Mouse (Mus musculus): ENCODE measurements around the gene Atp5e. TPM values are rescaled to one million over a fixed set of nuclear protein-coding genes. Genes with fewer than 3 reads are reported as not detected.

The Atp5e gene
- polyA plus RNA-seq, 1 experiment, result 1,071 TPM

GRCm38 (mm10) chr2:174446905-174447304 is 17.0 kb downstream of the Atp5e start:
- Histone ChIP-seq H3K27ac (ENCODE audit: insufficient read depth, low read depth, low read length) (no peak overlapping the region), H3K4me3 (ENCODE audit: insufficient read depth, low read depth, low read length) (no peak overlapping the region), H3K4me1 (ENCODE audit: control insufficient read depth, insufficient read depth, low read length) (no peaks in the 10 kb centered on the region), H3K36me3 (ENCODE audit: control insufficient read depth, insufficient read depth, low read length) (no peaks in the 10 kb centered on the region), H3K27me3 (replicated peaks; ENCODE audit: control insufficient read depth, insufficient read depth, low read length) (no peaks in the 10 kb centered on the region)
- DNase-seq, result no peak
- WGBS, result 80% methylated on average over 8 of the region's 8 CpGs
- TF ChIP-seq CTCF (conservative IDR thresholded peaks at IDR 0.05; ENCODE audit: insufficient read depth, insufficient read length, low read depth, low read length) (no peak), POLR2A (IDR thresholded peaks at IDR 0.05; ENCODE audit: low read depth, low read length) (no peak)

DNA sequence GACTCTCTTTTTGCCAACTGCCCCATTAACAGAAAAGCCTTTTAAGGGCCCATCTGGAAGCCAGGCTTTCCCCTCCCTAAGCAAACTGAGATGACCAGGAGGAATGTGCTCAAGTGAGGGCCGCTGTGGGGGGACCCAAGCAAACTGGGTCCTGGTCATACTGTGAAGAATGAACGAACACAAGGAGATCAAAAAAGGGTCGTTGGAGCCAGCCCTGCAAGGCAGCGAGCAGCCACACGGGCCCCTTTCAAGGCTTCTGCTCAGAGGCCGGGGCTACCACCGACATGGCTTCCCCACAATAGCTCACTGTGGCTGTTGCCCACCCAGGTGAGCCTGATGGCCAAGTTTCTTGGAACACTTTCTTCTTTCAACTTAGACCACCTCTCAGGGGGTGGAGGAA is 17.4 kb downstream of the Atp5e start:
- no peak for TF ChIP-seq CTCF (conservative IDR thresholded peaks at IDR 0.05; ENCODE audit: insufficient read depth, insufficient read length, low read depth, low read length)
- TF ChIP-seq POLR2A (IDR thresholded peaks at IDR 0.05; ENCODE audit: low read depth, low read length), result no peak
- no peaks in the 10 kb centered on the region for H3K27me3 ChIP-seq (replicated peaks; ENCODE audit: control insufficient read depth, insufficient read depth, low read length)
- no peak for DNase-seq
- H3K27ac ChIP-seq (ENCODE audit: insufficient read depth, low read depth, low read length), result no peak overlapping the region
- H3K4me3 ChIP-seq (ENCODE audit: insufficient read depth, low read depth, low read length), result no peak overlapping the region
- WGBS, result 56% methylated on average over 7 of the region's 7 CpGs
- H3K36me3 ChIP-seq (ENCODE audit: control insufficient read depth, insufficient read depth, low read length), result no peaks in the 10 kb centered on the region
- no peaks in the 10 kb centered on the region for H3K4me1 ChIP-seq (ENCODE audit: control insufficient read depth, insufficient read depth, low read length)

- WGBS, result 85% methylated on average over 6 of the region's 6 CpGs
- Histone ChIP-seq H3K4me1 (ENCODE audit: control insufficient read depth, insufficient read depth, low read length) (no peaks in the 10 kb centered on the region), H3K27me3 (replicated peaks; ENCODE audit: control insufficient read depth, insufficient read depth, low read length) (no peaks in the 10 kb centered on the region), H3K4me3 (ENCODE audit: insufficient read depth, low read depth, low read length) (no peak overlapping the region), H3K27ac (ENCODE audit: insufficient read depth, low read depth, low read length) (no peak overlapping the region), H3K36me3 (ENCODE audit: control insufficient read depth, insufficient read depth, low read length) (no peaks in the 10 kb centered on the region)
- no peak for DNase-seq
- TF ChIP-seq POLR2A (IDR thresholded peaks at IDR 0.05; ENCODE audit: low read depth, low read length) (no peak), CTCF (conservative IDR thresholded peaks at IDR 0.05; ENCODE audit: insufficient read depth, insufficient read length, low read depth, low read length) (no peak)
Measured at GRCm38 (mm10) chr2:174445018-174445417, 18.9 kb downstream of the Atp5e start.

DNA sequence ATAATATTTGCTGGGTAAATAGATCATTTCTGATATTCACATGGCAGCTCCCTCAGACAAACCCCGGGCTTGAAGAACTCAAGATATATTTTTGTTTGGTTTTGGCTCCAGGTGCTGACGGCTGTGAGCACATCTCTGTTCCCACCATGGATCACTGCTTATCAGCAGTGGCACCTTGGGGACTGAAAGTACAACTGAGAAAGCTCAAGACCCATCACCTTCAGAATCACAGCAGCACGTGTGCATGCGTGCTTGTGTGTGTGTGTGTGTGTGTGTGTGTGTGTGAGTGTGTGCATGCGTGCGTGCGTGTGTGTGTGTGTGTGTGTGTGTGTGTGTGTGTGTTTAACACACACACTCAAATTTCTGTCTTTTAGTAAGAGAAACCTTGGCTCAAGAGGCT is 19.5 kb downstream of the Atp5e start:
- TF ChIP-seq POLR2A (IDR thresholded peaks at IDR 0.05; ENCODE audit: low read depth, low read length), result no peak
- no peak for TF ChIP-seq CTCF (conservative IDR thresholded peaks at IDR 0.05; ENCODE audit: insufficient read depth, insufficient read length, low read depth, low read length)
- H3K27me3 ChIP-seq (replicated peaks; ENCODE audit: control insufficient read depth, insufficient read depth, low read length), result no peaks in the 10 kb centered on the region
- WGBS, result 89% methylated on average over 7 of the region's 7 CpGs

GRCm38 (mm10) chr2:174443046-174443445 is 20.9 kb downstream of the Atp5e start:
- Histone ChIP-seq H3K27ac (ENCODE audit: insufficient read depth, low read depth, low read length) (no peak overlapping the region), H3K4me1 (ENCODE audit: control insufficient read depth, insufficient read depth, low read length) (no peaks in the 10 kb centered on the region; the same call in 1 of the 2 replicates), H3K4me3 (ENCODE audit: insufficient read depth, low read depth, low read length) (no peak overlapping the region), H3K27me3 (replicated peaks; ENCODE audit: control insufficient read depth, insufficient read depth, low read length) (no peaks in the 10 kb centered on the region), H3K36me3 (ENCODE audit: control insufficient read depth, insufficient read depth, low read length) (no peaks in the 10 kb centered on the region)
- WGBS, result 62% methylated on average over 2 of the region's 2 CpGs
- TF ChIP-seq CTCF (conservative IDR thresholded peaks at IDR 0.05; ENCODE audit: insufficient read depth, insufficient read length, low read depth, low read length), result no peak
- TF ChIP-seq POLR2A (IDR thresholded peaks at IDR 0.05; ENCODE audit: low read depth, low read length), result no peak
- no peak for DNase-seq

More for the DNA sequence above, 19.5 kb downstream of the Atp5e start:
- Histone ChIP-seq H3K4me1 (ENCODE audit: control insufficient read depth, insufficient read depth, low read length) (no peaks in the 10 kb centered on the region), H3K36me3 (ENCODE audit: control insufficient read depth, insufficient read depth, low read length) (no peaks in the 10 kb centered on the region), H3K27ac (ENCODE audit: insufficient read depth, low read depth, low read length) (no peak overlapping the region), H3K4me3 (ENCODE audit: insufficient read depth, low read depth, low read length) (no peak overlapping the region)
- DNase-seq, result no peak

GRCm38 (mm10) chr2:174442460-174442859 is 21.4 kb downstream of the Atp5e start:
- Histone ChIP-seq H3K4me1 (ENCODE audit: control insufficient read depth, insufficient read depth, low read length) (no peaks in the 10 kb centered on the region; the same call in 1 of the 2 replicates), H3K36me3 (ENCODE audit: control insufficient read depth, insufficient read depth, low read length) (no peaks in the 10 kb centered on the region), H3K4me3 (ENCODE audit: insufficient read depth, low read depth, low read length) (no peak overlapping the region), H3K27ac (ENCODE audit: insufficient read depth, low read depth, low read length) (no peak overlapping the region), H3K27me3 (replicated peaks; ENCODE audit: control insufficient read depth, insufficient read depth, low read length) (no peaks in the 10 kb centered on the region)
- 58% methylated on average over 9 of the region's 9 CpGs for WGBS
- no peak for DNase-seq
- TF ChIP-seq POLR2A (IDR thresholded peaks at IDR 0.05; ENCODE audit: low read depth, low read length) (no peak), CTCF (conservative IDR thresholded peaks at IDR 0.05; ENCODE audit: insufficient read depth, insufficient read length, low read depth, low read length) (no peak)

DNA sequence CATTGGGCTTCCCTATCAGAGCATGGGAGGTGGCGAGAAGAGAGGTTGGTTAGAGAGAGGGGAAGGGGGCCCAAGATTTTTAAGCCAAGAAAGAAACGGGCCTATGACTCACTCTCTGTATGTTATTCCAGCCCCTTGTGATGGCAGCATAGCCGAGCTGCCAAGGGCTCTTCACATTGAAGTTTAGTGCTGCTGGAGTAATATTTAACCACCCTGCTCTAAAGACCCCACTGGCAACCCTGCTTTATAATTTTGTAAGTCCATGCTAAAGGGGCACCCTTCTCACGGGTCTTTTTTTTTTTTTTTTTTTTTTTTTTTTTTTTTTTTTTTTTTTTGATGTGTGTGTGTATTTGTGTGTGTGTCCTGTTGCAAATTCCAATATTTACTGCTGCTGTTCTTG is 22.0 kb downstream of the Atp5e start:
- Histone ChIP-seq H3K36me3 (ENCODE audit: control insufficient read depth, insufficient read depth, low read length) (no peaks in the 10 kb centered on the region), H3K4me1 (ENCODE audit: control insufficient read depth, insufficient read depth, low read length) (no peaks in the 10 kb centered on the region; the same call in 1 of the 2 replicates), H3K27ac (ENCODE audit: insufficient read depth, low read depth, low read length) (no peak overlapping the region), H3K27me3 (replicated peaks; ENCODE audit: control insufficient read depth, insufficient read depth, low read length) (no peaks in the 10 kb centered on the region), H3K4me3 (ENCODE audit: insufficient read depth, low read depth, low read length) (no peak overlapping the region)
- WGBS, result 60% methylated on average over 4 of the region's 4 CpGs
- no peak for DNase-seq
- TF ChIP-seq POLR2A (IDR thresholded peaks at IDR 0.05; ENCODE audit: low read depth, low read length) (no peak), CTCF (conservative IDR thresholded peaks at IDR 0.05; ENCODE audit: insufficient read depth, insufficient read length, low read depth, low read length) (no peak)

All from kidney, adult 2 months (tissue).